In genomic region chr12:118725891-118726290, GRCm38 (mm10) we compare ENCODE assay signal across 20 mouse cellular contexts.
A peak's percentile ranks its signal among the peaks of the same experiment; 100 is the strongest.
DNase-seq lines count a peak whose midpoint lies in the region; ATAC-seq lines count a peak whose summit lies in the region.
"Had no signal": no experiment of that assay in that cellular context is flagged by ENCODE, and none has a peak within 500 bp of the region (broad histone marks: within the 10 kb centered on the region; RNA-seq: fewer than 3 reads in every experiment).

No protein-coding gene starts in this region.

- no peaks in the 10 kb centered on the region for H3K36me3 ChIP-seq in embryonic facial prominence, embryonic 12.5 days
- no peaks in the 10 kb centered on the region for H3K36me3 ChIP-seq in embryonic facial prominence, embryonic 10.5 days (replicated peaks)
- no peaks in the 10 kb centered on the region for H3K36me3 ChIP-seq in midbrain, embryonic 15.5 days (replicated peaks)
- H3K36me3 ChIP-seq in midbrain, embryonic 10.5 days = no peaks in the 10 kb centered on the region
- H3K36me3 ChIP-seq in hindbrain, embryonic 15.5 days = no peaks in the 10 kb centered on the region
- H3K36me3 ChIP-seq: embryonic facial prominence, embryonic 13.5 days; intestine, embryonic 15.5 days; limb, embryonic 15.5 days had no signal

- no peaks in the 10 kb centered on the region for H3K4me1 ChIP-seq in embryonic facial prominence, embryonic 12.5 days
- H3K4me1 ChIP-seq in embryonic facial prominence, embryonic 10.5 days = no peaks in the 10 kb centered on the region
- H3K4me1 ChIP-seq in midbrain, embryonic 15.5 days = no peaks in the 10 kb centered on the region
- no peaks in the 10 kb centered on the region for H3K4me1 ChIP-seq in midbrain, embryonic 10.5 days
- H3K4me1 ChIP-seq in hindbrain, embryonic 15.5 days (replicated peaks) = no peaks in the 10 kb centered on the region
- H3K4me1 ChIP-seq: embryonic facial prominence, embryonic 13.5 days; intestine, embryonic 15.5 days; limb, embryonic 15.5 days had no signal

- no peak overlapping the region for H3K9ac ChIP-seq in embryonic facial prominence, embryonic 12.5 days
- no peak overlapping the region for H3K9ac ChIP-seq in midbrain, embryonic 15.5 days
- H3K9ac ChIP-seq in hindbrain, embryonic 15.5 days = no peak overlapping the region
- H3K9ac ChIP-seq: embryonic facial prominence, embryonic 13.5 days; intestine, embryonic 15.5 days; limb, embryonic 15.5 days; liver, postnatal 0 days had no signal

- 59% methylated on average over 4 of the region's 4 CpGs for WGBS in embryonic facial prominence, embryonic 12.5 days
- WGBS in embryonic facial prominence, embryonic 10.5 days = 77% methylated on average over 4 of the region's 4 CpGs
- whole genome bisulfite sequencing in midbrain, embryonic 15.5 days = 53% methylated on average over 4 of the region's 4 CpGs
- WGBS in midbrain, embryonic 10.5 days = 87% methylated on average over 4 of the region's 4 CpGs
- WGBS in hindbrain, embryonic 15.5 days = 47% methylated on average over 4 of the region's 4 CpGs

- no peak for DNase-seq in embryonic facial prominence, embryonic 10.5 days (ENCODE audit: low spot score)
- no peak for DNase-seq in midbrain, embryonic 10.5 days (ENCODE audit: low spot score)
- DNase-seq in retina, postnatal 7 days (ENCODE audit: low read depth, low spot score) = peak; percentile 13
- DNase-seq in urinary bladder, postnatal 10 days (ENCODE audit: low spot score) = no peak
- no peak for DNase-seq in kidney, adult 9 months
- DNase-seq: adrenal gland, postnatal 25 days; cerebellum, postnatal 25 days; gastrocnemius, postnatal 14 days; heart, postnatal 10 days; liver, postnatal 0 days; thymus, postnatal 14 days had no signal

- 0 out of 2 replicates have a peak, but pooled peaks have one; percentile 60 for ATAC-seq in embryonic facial prominence, embryonic 12.5 days (ENCODE audit: insufficient number of reproducible peaks, insufficient read depth, low FRiP score, low TSS enrichment)
- ATAC-seq in midbrain, embryonic 15.5 days (replicated peaks) = 0 out of 2 replicates have a peak, but pooled peaks have one; percentile 17
- ATAC-seq in hindbrain, embryonic 15.5 days (ENCODE audit: low FRiP score, low read depth) = peak; percentile 30; the same call in 1 of the 2 replicates
- ATAC-seq: intestine, embryonic 15.5 days; liver, postnatal 0 days had no signal

- H3K4me3 ChIP-seq in embryonic facial prominence, embryonic 12.5 days = no peak overlapping the region
- no peak overlapping the region for H3K4me3 ChIP-seq in embryonic facial prominence, embryonic 10.5 days
- H3K4me3 ChIP-seq in midbrain, embryonic 15.5 days = no peak overlapping the region
- H3K4me3 ChIP-seq in midbrain, embryonic 10.5 days = no peak overlapping the region
- H3K4me3 ChIP-seq in hindbrain, embryonic 15.5 days = no peak overlapping the region
- H3K4me3 ChIP-seq: embryonic facial prominence, embryonic 13.5 days; intestine, embryonic 15.5 days; left cerebral cortex, adult 2 months; limb, embryonic 15.5 days had no signal

- no peak overlapping the region for H3K4me2 ChIP-seq in embryonic facial prominence, embryonic 12.5 days (replicated peaks)
- no peak overlapping the region for H3K4me2 ChIP-seq in midbrain, embryonic 15.5 days
- no peak overlapping the region for H3K4me2 ChIP-seq in hindbrain, embryonic 15.5 days
- H3K4me2 ChIP-seq: embryonic facial prominence, embryonic 13.5 days; intestine, embryonic 15.5 days; limb, embryonic 15.5 days had no signal

- no peaks in the 10 kb centered on the region for H3K27me3 ChIP-seq in embryonic facial prominence, embryonic 12.5 days
- no peaks in the 10 kb centered on the region for H3K27me3 ChIP-seq in embryonic facial prominence, embryonic 10.5 days (replicated peaks; ENCODE audit: low read depth, poor library complexity, severe bottlenecking)
- H3K27me3 ChIP-seq in midbrain, embryonic 15.5 days (replicated peaks) = no peaks in the 10 kb centered on the region
- peaks cover 5% of the 10 kb centered on the region; the same call in 1 of the 2 replicates for H3K27me3 ChIP-seq in midbrain, embryonic 10.5 days (ENCODE audit: low read depth, poor library complexity, severe bottlenecking)
- H3K27me3 ChIP-seq in hindbrain, embryonic 15.5 days = no peaks in the 10 kb centered on the region
- H3K27me3 ChIP-seq: CH12.LX; embryonic facial prominence, embryonic 13.5 days; intestine, embryonic 15.5 days; limb, embryonic 15.5 days had no signal

- H3K9me3 ChIP-seq in embryonic facial prominence, embryonic 12.5 days = no peaks in the 10 kb centered on the region
- no peaks in the 10 kb centered on the region for H3K9me3 ChIP-seq in embryonic facial prominence, embryonic 10.5 days
- no peaks in the 10 kb centered on the region for H3K9me3 ChIP-seq in midbrain, embryonic 15.5 days
- no peaks in the 10 kb centered on the region for H3K9me3 ChIP-seq in midbrain, embryonic 10.5 days (replicated peaks)
- H3K9me3 ChIP-seq in hindbrain, embryonic 15.5 days = no peaks in the 10 kb centered on the region
- H3K9me3 ChIP-seq: embryonic facial prominence, embryonic 13.5 days; intestine, embryonic 15.5 days; limb, embryonic 15.5 days had no signal

- no peak overlapping the region for H3K27ac ChIP-seq in embryonic facial prominence, embryonic 12.5 days
- no peak overlapping the region for H3K27ac ChIP-seq in embryonic facial prominence, embryonic 10.5 days (replicated peaks)
- no peak overlapping the region for H3K27ac ChIP-seq in midbrain, embryonic 15.5 days
- no peak overlapping the region for H3K27ac ChIP-seq in midbrain, embryonic 10.5 days (replicated peaks)
- no peak overlapping the region for H3K27ac ChIP-seq in hindbrain, embryonic 15.5 days (replicated peaks)
- H3K27ac ChIP-seq: embryonic facial prominence, embryonic 13.5 days; intestine, embryonic 15.5 days; left cerebral cortex, adult 2 months; limb, embryonic 15.5 days; stomach, postnatal 0 days had no signal
